Comparison of ENCODE assay signal across 10 mouse cellular contexts in genomic region chr14:30923375-30924105, GRCm38 (mm10). TPM values are rescaled to one million over a fixed set of nuclear protein-coding genes. Genes with fewer than 3 reads are reported as not detected.
DNase-seq lines count a peak whose midpoint lies in the region.
"Had no signal": no experiment of that assay in that cellular context is flagged by ENCODE, and none has a peak within 500 bp of the region (broad histone marks: within the 10 kb centered on the region; RNA-seq: fewer than 3 reads in every experiment).

Gene Itih3 (minus strand): TSS chr14:30923760.

- peak within 1 kb of the TSS; percentile 16; the same call in 1 of the 2 replicates for H3K27ac ChIP-seq in heart, embryonic 10.5 days

- H3K36me3 ChIP-seq in heart, embryonic 10.5 days, result no peaks in the 10 kb centered on the region

- H3K27me3 ChIP-seq in heart, embryonic 10.5 days (ENCODE audit: insufficient read depth, poor library complexity, severe bottlenecking), result no peaks in the 10 kb centered on the region; the same call in 1 of the 2 replicates

- H3K4me3 ChIP-seq in heart, embryonic 10.5 days, result no peak within 1 kb of the TSS
- H3K4me3 ChIP-seq: megakaryocyte, embryonic 14.5 days had no signal

- no peaks in the 10 kb centered on the region for H3K9me3 ChIP-seq in heart, embryonic 10.5 days

- intact Hi-C loops in left cerebral cortex, postnatal 4 days (cut with DNase I), result no loop called here

- DNase-seq in heart, embryonic 10.5 days (ENCODE audit: low spot score), result no peak
- no peak for DNase-seq in heart, adult 8-10 months (ENCODE audit: low spot score)
- DNase-seq in brain, adult 2 months (ENCODE audit: low read depth, low spot score), result peak; percentile 33
- DNase-seq in frontal cortex, postnatal 10 days (ENCODE audit: low spot score in 2 of 2), result peak; percentile 25 to 52
- DNase-seq in left cerebral cortex, postnatal 4 days, result peak; percentile 45
- DNase-seq in neural tube, embryonic 10.5 days (ENCODE audit: extremely low spot score, low spot score), result no peak
- no peak for DNase-seq in adrenal gland, postnatal 25 days
- no peak for DNase-seq in adipocyte (ENCODE audit: low spot score)

- 43% methylated on average over 6 of the region's 6 CpGs for WGBS in heart, embryonic 10.5 days

- H3K4me1 ChIP-seq in heart, embryonic 10.5 days, result peaks cover 15% of the 10 kb centered on the region

RNA-seq across cellular contexts. Expression of gene Itih3, which starts in this region (rescaled TPM):
- polyA plus RNA-seq in heart, embryonic 10.5 days (2016; fragmentation: Nextera tagmentation; extraction: Ambion mirVana), result 0.64 and 5.0 TPM in 2 replicates
- 1 to 10 TPM in 1 of 4 experiments, under 1 TPM in 3; 0.32 to 1.2 (median 0.73) TPM for total RNA-seq in heart, adult 8-10 months (2022)
- total RNA-seq in left cerebral cortex, postnatal 4 days (2021), result 1 to 10 TPM; 2.4 to 3.7 TPM
- total RNA-seq in adrenal gland, postnatal 25 days (2021), result 0.30 and 5.2 TPM in 2 replicates
- polyA plus RNA-seq: CD4-positive, CD25-positive, alpha-beta regulatory T cell, adult 4 months had no signal

Comparison
In these comparisons a context has a peak if more than half of its experiments do, and no peak if none do; other contexts are left out.
1. DNase-seq: peak in brain, adult 2 months (single experiment), frontal cortex, postnatal 10 days (2 of 2) and left cerebral cortex, postnatal 4 days (single experiment); none in heart, embryonic 10.5 days (single experiment), heart, adult 8-10 months (single experiment), neural tube, embryonic 10.5 days (single experiment), adrenal gland, postnatal 25 days (single experiment) and adipocyte (single experiment).